Mouse (Mus musculus) adrenal gland, adult 10 weeks (tissue): ENCODE measurements around the gene Hoxb2. TPM values are rescaled to one million over a fixed set of nuclear protein-coding genes. Genes with fewer than 3 reads are reported as not detected.

Experiments
- polyA plus RNA-seq: library from polyadenylated mRNA; stranded (reverse); fragments of 350-450 nt; fragmentation: Illumina TruSeq; extraction: RNeasy Lipid Tissue Mini Kit (QIAGEN cat#74804); gene quantifications from one replicate; pipeline ENCODE4 v1.2.3, GENCODE M21; 2014; ENCODE audit warnings: low read depth, low replicate concordance

The Hoxb2 gene
- polyA plus RNA-seq: 16.9 TPM

GRCm38 (mm10) chr11:96350341-96350624, at the start of gene Hoxb2:
Gene Hoxb2 (plus strand): TSS chr11:96350525.

GRCm38 (mm10) chr11:96303151-96304099, 46.9 kb upstream of the Hoxb2 start, which contains the start of gene Hoxb5:
Gene Hoxb5 (plus strand): TSS chr11:96303336.

DNA sequence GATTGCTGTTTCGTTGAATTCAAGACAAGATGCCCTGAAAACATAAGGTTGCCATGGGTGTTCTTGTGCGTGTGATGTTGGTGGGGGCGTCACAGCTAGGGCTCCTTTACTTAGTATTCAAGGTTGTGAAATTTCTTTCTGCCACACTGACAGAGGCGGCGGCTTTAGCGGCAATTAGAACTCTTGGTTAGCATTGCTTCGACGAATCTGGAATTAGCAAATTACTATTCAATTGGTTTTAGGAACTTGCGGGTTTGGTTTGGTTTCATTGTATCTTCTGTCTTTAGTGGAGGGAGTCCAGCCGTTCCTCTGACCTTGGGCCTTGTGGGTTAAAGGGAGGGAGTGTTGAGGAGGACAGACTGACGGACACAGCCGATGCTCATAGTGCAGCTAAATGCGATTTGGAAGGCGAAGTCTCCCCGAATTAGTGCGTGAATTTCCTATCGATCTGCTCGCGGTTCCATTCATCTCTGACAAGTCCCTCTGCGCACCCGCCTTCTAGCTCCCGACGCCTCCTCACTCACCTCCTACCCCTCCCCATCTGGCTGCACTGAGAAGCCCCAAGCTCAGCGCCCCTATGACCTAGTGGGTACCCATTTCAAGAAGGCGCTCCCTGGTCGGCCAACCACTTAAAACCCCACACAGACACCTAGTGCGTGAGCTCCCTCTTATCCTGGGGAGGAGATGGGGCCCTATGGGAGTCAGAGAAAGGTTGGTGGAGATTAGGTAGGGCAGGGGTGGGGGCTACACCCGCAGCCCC, 32.5 kb upstream of the Hoxb2 start, which contains the start of gene Hoxb4:
TSS of gene Hoxb4 (plus strand) at position 660 of the 760 bp plus-strand sequence.

GRCm38 (mm10) chr11:96323154-96323553, 27.2 kb upstream of the Hoxb2 start, which contains the start of gene Hoxb3:
Gene Hoxb3 (plus strand): TSS chr11:96323326.

DNA sequence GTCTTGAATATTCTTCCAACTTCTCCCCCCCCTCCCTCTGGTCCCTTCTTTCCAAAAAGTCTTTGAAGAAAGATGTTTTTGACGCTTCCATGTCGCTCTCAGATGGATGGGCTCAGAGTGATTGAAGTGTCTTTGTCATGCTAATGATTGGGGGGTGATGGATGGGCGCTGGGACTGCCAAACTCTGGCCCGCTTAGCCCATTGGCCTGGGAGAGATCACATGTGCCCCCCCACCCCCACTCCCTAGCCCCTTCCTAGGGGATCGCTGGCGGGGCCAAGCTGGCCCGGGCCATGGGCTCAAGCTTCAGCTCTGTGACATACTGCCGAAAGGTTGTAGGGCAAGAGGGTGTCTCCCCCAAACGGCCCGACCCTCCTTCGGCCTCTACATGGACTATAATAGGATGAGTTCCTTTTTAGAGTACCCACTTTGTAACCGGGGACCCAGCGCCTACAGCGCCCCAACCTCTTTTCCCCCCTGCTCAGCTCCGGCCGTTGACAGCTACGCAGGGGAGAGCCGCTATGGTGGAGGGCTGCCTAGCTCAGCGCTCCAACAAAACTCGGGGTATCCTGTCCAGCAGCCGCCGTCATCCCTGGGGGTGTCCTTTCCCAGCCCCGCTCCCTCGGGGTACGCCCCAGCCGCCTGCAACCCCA, 15.2 kb downstream of the Hoxb2 start, which contains the start of gene Hoxb1:
TSS of gene Hoxb1 (plus strand) at position 312 of the 651 bp plus-strand sequence.

Other genes with a start within 250 kb of the Hoxb2 start
- gene Calcoco2, start 238.6 kb upstream of the Hoxb2 start, polyA plus RNA-seq: not detected
- gene Ttll6, start 216.7 kb upstream of the Hoxb2 start, polyA plus RNA-seq: not detected
- not detected for gene Hoxb13, start 156.2 kb upstream of the Hoxb2 start, polyA plus RNA-seq
- gene Hoxb9, start 79.1 kb upstream of the Hoxb2 start, polyA plus RNA-seq: 350 TPM
- gene Hoxb8, start 68.6 kb upstream of the Hoxb2 start, polyA plus RNA-seq: 34.4 TPM
- 102 TPM for gene Hoxb7, start 63.9 kb upstream of the Hoxb2 start, polyA plus RNA-seq
- gene Hoxb6, start 58.0 kb upstream of the Hoxb2 start, polyA plus RNA-seq: 21.2 TPM
- gene Hoxb5, start 47.2 kb upstream of the Hoxb2 start, polyA plus RNA-seq: 7.4 TPM
- 11.9 TPM for gene Hoxb4, start 32.3 kb upstream of the Hoxb2 start, polyA plus RNA-seq
- gene Hoxb3, start 27.2 kb upstream of the Hoxb2 start, polyA plus RNA-seq: 30.6 TPM
- not detected for gene Hoxb1, start 15.2 kb downstream of the Hoxb2 start, polyA plus RNA-seq
- 2.6 TPM for gene Skap1, start 114.1 kb downstream of the Hoxb2 start, polyA plus RNA-seq